Mouse (Mus musculus) left cerebral cortex, adult 11 months (tissue): Measurements from ENCODE around the gene Olfr1408.

Source experiments
- DNase-seq: peaks from one replicate; pipeline ENCODE4 v3.0.0; 2022; ENCODE audit warnings: low spot score

Olfr1408 gene

GRCm38 (mm10) chr1:173137274-173137673 lies at the start of gene Olfr1408:
Gene Olfr1408, minus strand, starts transcription at chr1:173137374.
- DNase-seq, result no peak

GRCm38 (mm10) chr1:173174154-173174842 lies 37.1 kb upstream of the Olfr1408 start:
- DNase-seq, result no peak
